Mouse (Mus musculus): Measurements from ENCODE around the gene Dnah2. TPM values are rescaled to one million over a fixed set of nuclear protein-coding genes. Genes with fewer than 3 reads are reported as not detected.
A peak's percentile ranks its signal among the peaks of the same experiment; 100 is the strongest.

Gene Dnah2
- polyA plus RNA-seq, 1 experiment: 1.2 TPM

GRCm38 (mm10) chr11:69516661-69517060 lies 32.2 kb downstream of the Dnah2 start:
- Histone ChIP-seq H3K36me3 (ENCODE audit: control insufficient read depth, insufficient read depth, low read length, poor library complexity, severe bottlenecking) (no peaks in the 10 kb centered on the region), H3K9ac (ENCODE audit: low read depth, poor library complexity, severe bottlenecking) (no peak overlapping the region), H3K9me3 (replicated peaks; ENCODE audit: control insufficient read depth, insufficient read depth, low read length, poor library complexity, severe bottlenecking) (no peaks in the 10 kb centered on the region), H3K4me1 (ENCODE audit: control insufficient read depth, insufficient read depth, low read length) (no peaks in the 10 kb centered on the region), H3K4me3 (ENCODE audit: low read depth, low read length) (no peak overlapping the region), H3K27me3 (ENCODE audit: control insufficient read depth, insufficient read depth, low read length, poor library complexity, severe bottlenecking) (no peaks in the 10 kb centered on the region), H3K27ac (ENCODE audit: insufficient read depth, low read length) (no peak overlapping the region)
- TF ChIP-seq POLR2A (IDR thresholded peaks at IDR 0.05; ENCODE audit: insufficient read depth, low read length): no peak
- TF ChIP-seq EP300 (IDR thresholded peaks at IDR 0.05; ENCODE audit: insufficient read depth, low read depth, low read length): no peak
- TF ChIP-seq CTCF (IDR thresholded peaks at IDR 0.05; ENCODE audit: low read depth, low read length): no peak

GRCm38 (mm10) chr11:69516151-69516640 lies 32.7 kb downstream of the Dnah2 start:
- Histone ChIP-seq H3K4me1 (ENCODE audit: control insufficient read depth, insufficient read depth, low read length) (no peaks in the 10 kb centered on the region), H3K9ac (ENCODE audit: low read depth, poor library complexity, severe bottlenecking) (no peak overlapping the region), H3K27me3 (ENCODE audit: control insufficient read depth, insufficient read depth, low read length, poor library complexity, severe bottlenecking) (no peaks in the 10 kb centered on the region), H3K27ac (ENCODE audit: insufficient read depth, low read length) (no peak overlapping the region), H3K4me3 (ENCODE audit: low read depth, low read length) (no peak overlapping the region), H3K36me3 (ENCODE audit: control insufficient read depth, insufficient read depth, low read length, poor library complexity, severe bottlenecking) (no peaks in the 10 kb centered on the region), H3K9me3 (replicated peaks; ENCODE audit: control insufficient read depth, insufficient read depth, low read length, poor library complexity, severe bottlenecking) (no peaks in the 10 kb centered on the region)
- TF ChIP-seq POLR2A (IDR thresholded peaks at IDR 0.05; ENCODE audit: insufficient read depth, low read length) (no peak), CTCF (IDR thresholded peaks at IDR 0.05; ENCODE audit: low read depth, low read length) (no peak), EP300 (IDR thresholded peaks at IDR 0.05; ENCODE audit: insufficient read depth, low read depth, low read length) (no peak)

GRCm38 (mm10) chr11:69513840-69514239 lies 35.1 kb downstream of the Dnah2 start:
- no peaks in the 10 kb centered on the region for H3K27me3 ChIP-seq (ENCODE audit: control insufficient read depth, insufficient read depth, low read length, poor library complexity, severe bottlenecking)
- no peaks in the 10 kb centered on the region for H3K4me1 ChIP-seq (ENCODE audit: control insufficient read depth, insufficient read depth, low read length)
- H3K9ac ChIP-seq (ENCODE audit: low read depth, poor library complexity, severe bottlenecking): no peak overlapping the region
- H3K9me3 ChIP-seq (replicated peaks; ENCODE audit: control insufficient read depth, insufficient read depth, low read length, poor library complexity, severe bottlenecking): no peaks in the 10 kb centered on the region
- H3K4me3 ChIP-seq (ENCODE audit: low read depth, low read length): no peak overlapping the region
- H3K36me3 ChIP-seq (ENCODE audit: control insufficient read depth, insufficient read depth, low read length, poor library complexity, severe bottlenecking): no peaks in the 10 kb centered on the region
- H3K27ac ChIP-seq (ENCODE audit: insufficient read depth, low read length): no peak overlapping the region
- TF ChIP-seq POLR2A (IDR thresholded peaks at IDR 0.05; ENCODE audit: insufficient read depth, low read length) (no peak), CTCF (IDR thresholded peaks at IDR 0.05; ENCODE audit: low read depth, low read length) (peak; percentile 41), EP300 (IDR thresholded peaks at IDR 0.05; ENCODE audit: insufficient read depth, low read depth, low read length) (no peak)

- H3K9me3 ChIP-seq (replicated peaks; ENCODE audit: control insufficient read depth, insufficient read depth, low read length, poor library complexity, severe bottlenecking): no peaks in the 10 kb centered on the region
- H3K9ac ChIP-seq (ENCODE audit: low read depth, poor library complexity, severe bottlenecking): no peak overlapping the region
- no peak overlapping the region for H3K27ac ChIP-seq (ENCODE audit: insufficient read depth, low read length)
These were observed 38.0 kb downstream of the Dnah2 start for GRCm38 (mm10) chr11:69510796-69511496.

GRCm38 (mm10) chr11:69503863-69504280 lies 45.0 kb downstream of the Dnah2 start:
- no peaks in the 10 kb centered on the region for H3K27me3 ChIP-seq (ENCODE audit: control insufficient read depth, insufficient read depth, low read length, poor library complexity, severe bottlenecking)
- no peaks in the 10 kb centered on the region for H3K36me3 ChIP-seq (ENCODE audit: control insufficient read depth, insufficient read depth, low read length, poor library complexity, severe bottlenecking)
- H3K4me3 ChIP-seq (ENCODE audit: low read depth, low read length): no peak overlapping the region
- no peak overlapping the region for H3K9ac ChIP-seq (ENCODE audit: low read depth, poor library complexity, severe bottlenecking)
- H3K4me1 ChIP-seq (ENCODE audit: control insufficient read depth, insufficient read depth, low read length): no peaks in the 10 kb centered on the region
- no peak overlapping the region for H3K27ac ChIP-seq (ENCODE audit: insufficient read depth, low read length)
- H3K9me3 ChIP-seq (replicated peaks; ENCODE audit: control insufficient read depth, insufficient read depth, low read length, poor library complexity, severe bottlenecking): no peaks in the 10 kb centered on the region
- TF ChIP-seq EP300 (IDR thresholded peaks at IDR 0.05; ENCODE audit: insufficient read depth, low read depth, low read length): 0 out of 2 replicates have a peak, but pooled peaks have one; percentile 29
- no peak for TF ChIP-seq CTCF (IDR thresholded peaks at IDR 0.05; ENCODE audit: low read depth, low read length)

More at GRCm38 (mm10) chr11:69510796-69511496, 38.0 kb downstream of the Dnah2 start:
- H3K4me3 ChIP-seq (ENCODE audit: low read depth, low read length): no peak overlapping the region
- H3K27me3 ChIP-seq (ENCODE audit: control insufficient read depth, insufficient read depth, low read length, poor library complexity, severe bottlenecking): no peaks in the 10 kb centered on the region
- H3K36me3 ChIP-seq (ENCODE audit: control insufficient read depth, insufficient read depth, low read length, poor library complexity, severe bottlenecking): no peaks in the 10 kb centered on the region
- TF ChIP-seq EP300 (IDR thresholded peaks at IDR 0.05; ENCODE audit: insufficient read depth, low read depth, low read length) (no peak), CTCF (IDR thresholded peaks at IDR 0.05; ENCODE audit: low read depth, low read length) (no peak), POLR2A (IDR thresholded peaks at IDR 0.05; ENCODE audit: insufficient read depth, low read length) (no peak)
- H3K4me1 ChIP-seq (ENCODE audit: control insufficient read depth, insufficient read depth, low read length): no peaks in the 10 kb centered on the region

- Histone ChIP-seq H3K4me1 (ENCODE audit: control insufficient read depth, insufficient read depth, low read length) (no peaks in the 10 kb centered on the region), H3K9ac (ENCODE audit: low read depth, poor library complexity, severe bottlenecking) (no peak overlapping the region), H3K4me3 (ENCODE audit: low read depth, low read length) (no peak overlapping the region), H3K27ac (ENCODE audit: insufficient read depth, low read length) (no peak overlapping the region), H3K27me3 (ENCODE audit: control insufficient read depth, insufficient read depth, low read length, poor library complexity, severe bottlenecking) (no peaks in the 10 kb centered on the region), H3K9me3 (replicated peaks; ENCODE audit: control insufficient read depth, insufficient read depth, low read length, poor library complexity, severe bottlenecking) (no peaks in the 10 kb centered on the region), H3K36me3 (ENCODE audit: control insufficient read depth, insufficient read depth, low read length, poor library complexity, severe bottlenecking) (no peaks in the 10 kb centered on the region)
- no peak for TF ChIP-seq CTCF (IDR thresholded peaks at IDR 0.05; ENCODE audit: low read depth, low read length)
- no peak for TF ChIP-seq POLR2A (IDR thresholded peaks at IDR 0.05; ENCODE audit: insufficient read depth, low read length)
- no peak for TF ChIP-seq EP300 (IDR thresholded peaks at IDR 0.05; ENCODE audit: insufficient read depth, low read depth, low read length)
These were observed 47.4 kb downstream of the Dnah2 start for GRCm38 (mm10) chr11:69501555-69501954.

All from ES-Bruce4 (cell line).